Mouse (Mus musculus) heart, embryonic 14.5 days (tissue): Measurements from ENCODE around the gene Atg5. TPM values are rescaled to one million over a fixed set of nuclear protein-coding genes. Genes with fewer than 3 reads are reported as not detected.
"Not testable (repeated sequence)": the region's sequence is repeated elsewhere in the genome, so short reads cannot be mapped to it uniquely, and the experiment has no call there.

ENCODE experiments used
- ATAC-seq: fragments of 200-750 bp; cut with Nextera tagmentation; 2 replicates; pipeline ENCODE4 v1.8.0; 2017; ENCODE audit warnings: low read depth, moderate TSS enrichment; ENCODE audit not compliant: insufficient number of reproducible peaks, insufficient read depth, low FRiP score
- H3K27ac ChIP-seq, 2 experiments: fragments of 200-500 bp in 1 of 2; fragments of 300-500 bp in 1 of 2; sonication (generic) in 1 of 2; replicated peaks in 1 of 2; 2 replicates each; pipeline ENCODE4 v1.5.1; 2012 to 2014; ENCODE audit warnings: low read depth in 2 of 2, low read length in 2 of 2, control low read depth in 1 of 2, mild to moderate bottlenecking in 1 of 2, mixed read lengths in 1 of 2; ENCODE audit not compliant: control insufficient read depth in 1 of 2, insufficient read depth in 1 of 2
- H3K27me3 ChIP-seq: fragments of 300-500 bp; sonication (generic); 2 replicates; pipeline ENCODE4 v1.6.1; 2014; ENCODE audit warnings: mild to moderate bottlenecking, low read length, control low read depth; ENCODE audit not compliant: control insufficient read depth, insufficient read depth
- H3K36me3 ChIP-seq: fragments of 300-500 bp; sonication (generic); 2 replicates; pipeline ENCODE4 v1.6.1; 2014; ENCODE audit warnings: mild to moderate bottlenecking, control low read depth, low read length, mixed read lengths; ENCODE audit not compliant: control insufficient read depth, insufficient read depth
- H3K4me1 ChIP-seq, 2 experiments: fragments of 200-500 bp in 1 of 2; fragments of 300-500 bp in 1 of 2; sonication (generic) in 1 of 2; 2 replicates each; pipeline ENCODE4 v1.6.1; 2012 to 2014; ENCODE audit warnings: low read length in 2 of 2, control low read depth in 1 of 2, mixed read lengths in 1 of 2; ENCODE audit not compliant: control insufficient read depth in 2 of 2, insufficient read depth in 2 of 2
- H3K4me2 ChIP-seq: fragments of 300-500 bp; sonication (generic); 2 replicates; pipeline ENCODE4 v1.6.1; 2014; ENCODE audit warnings: mild to moderate bottlenecking, low read length
- H3K4me3 ChIP-seq, 2 experiments: fragments of 200-500 bp in 1 of 2; fragments of 300-500 bp in 1 of 2; sonication (generic) in 1 of 2; 2 replicates each; pipeline ENCODE4 v1.5.1; 2012 to 2014; ENCODE audit warnings: low read length in 2 of 2, mild to moderate bottlenecking in 2 of 2, control low read depth in 1 of 2, low read depth in 1 of 2, moderate library complexity in 1 of 2; ENCODE audit not compliant: control insufficient read depth in 1 of 2, insufficient read depth in 1 of 2
- H3K9ac ChIP-seq: fragments of 300-500 bp; sonication (generic); 2 replicates; pipeline ENCODE4 v1.6.1; 2014; ENCODE audit warnings: mild to moderate bottlenecking, low read length
- H3K9me3 ChIP-seq: fragments of 300-500 bp; sonication (generic); 2 replicates; pipeline ENCODE4 v1.6.1; 2016; ENCODE audit warnings: low read length, control low read depth; ENCODE audit not compliant: control insufficient read depth
- WGBS: fragments of 180-500 bp; shearing (Covaris S2); extraction: QIAGEN DNeasy Blood & Tissue Kit; methylation state at CpG from one replicate; pipeline ENCODE4 v1.1.7; 2014; 5-methylcytosine and 5-hydroxymethylcytosine counted together
- polyA plus RNA-seq: library from polyadenylated mRNA; unstranded; fragments of >200 nt; fragmentation: Nextera tagmentation; extraction: Ambion mirVana; gene quantifications from 2 replicates; pipeline ENCODE4 v1.2.1, GENCODE M21; 2014

Gene Atg5
- polyA plus RNA-seq, 1 experiment from 2014 or later: 23.9 TPM

- no peak overlapping the region for H3K27ac ChIP-seq
- H3K4me3 ChIP-seq: no peak overlapping the region
- no peaks in the 10 kb centered on the region for H3K36me3 ChIP-seq
- WGBS: 95% methylated on average over 1 of the region's 1 CpGs
- no peak overlapping the region for H3K9ac ChIP-seq
- H3K4me1 ChIP-seq: no peaks in the 10 kb centered on the region
- H3K4me2 ChIP-seq: no peak overlapping the region
- ATAC-seq: no peak
- no peaks in the 10 kb centered on the region for H3K9me3 ChIP-seq
- H3K27me3 ChIP-seq: no peaks in the 10 kb centered on the region
Measured at GRCm38 (mm10) chr10:44330717-44331116, 62.6 kb downstream of the Atg5 start.

DNA sequence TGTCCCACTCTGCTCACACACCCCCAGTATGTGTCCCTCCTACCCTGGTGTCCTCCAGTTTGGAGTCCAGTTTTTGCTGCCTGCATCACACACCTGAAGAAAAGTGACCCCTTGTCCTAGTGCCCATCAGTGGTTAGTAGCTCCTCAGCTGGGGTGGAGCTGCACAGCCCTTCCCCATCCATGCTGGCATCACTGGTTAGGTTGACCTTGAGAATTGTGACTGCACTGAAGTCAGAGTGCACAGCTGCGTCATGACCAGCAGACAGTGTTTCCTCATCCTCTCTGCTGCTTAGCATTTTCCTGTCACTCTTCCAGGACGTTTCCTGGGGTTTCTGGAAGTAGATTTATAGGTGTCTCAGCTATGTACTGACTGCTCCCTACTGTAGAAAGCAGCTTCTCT, 63.3 kb downstream of the Atg5 start:
- no peak overlapping the region for H3K27ac ChIP-seq
- no peaks in the 10 kb centered on the region for H3K4me1 ChIP-seq
- H3K4me3 ChIP-seq: no peak overlapping the region
- no peak for ATAC-seq
- H3K9ac ChIP-seq: no peak overlapping the region
- H3K4me2 ChIP-seq: no peak overlapping the region
- no peaks in the 10 kb centered on the region for H3K36me3 ChIP-seq
- WGBS: 70% methylated on average over 2 of the region's 2 CpGs
- no peaks in the 10 kb centered on the region for H3K27me3 ChIP-seq
- H3K9me3 ChIP-seq: no peaks in the 10 kb centered on the region

DNA sequence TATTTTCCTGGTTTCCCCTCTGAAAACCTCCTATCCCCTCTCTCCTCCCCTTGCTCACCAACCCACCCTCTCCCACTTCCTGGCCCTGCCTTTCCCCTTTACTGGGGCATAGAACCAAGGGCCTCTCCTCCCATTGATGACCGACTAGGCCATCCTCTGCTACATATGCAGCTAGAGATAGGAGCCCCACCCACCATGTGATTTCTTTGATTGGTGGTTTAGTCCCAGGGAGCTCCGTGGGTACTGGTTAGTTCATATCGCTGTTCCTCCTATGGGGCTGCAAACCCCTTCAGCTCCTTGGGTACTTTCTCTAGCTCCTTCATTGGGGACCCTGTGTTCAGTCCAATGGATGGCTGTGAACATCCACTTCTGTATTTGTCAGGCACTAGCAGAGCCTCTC, 64.5 kb downstream of the Atg5 start:
- not testable (repeated sequence) for H3K9me3 ChIP-seq, H3K9ac ChIP-seq, H3K27me3 ChIP-seq, H3K4me1 ChIP-seq, H3K4me2 ChIP-seq, H3K36me3 ChIP-seq, H3K4me3 ChIP-seq, ATAC-seq, H3K27ac ChIP-seq
- 90% methylated on average over 3 of the region's 3 CpGs for WGBS

- not testable (repeated sequence) for H3K27ac ChIP-seq, H3K9ac ChIP-seq, H3K4me3 ChIP-seq, H3K9me3 ChIP-seq, H3K27me3 ChIP-seq, H3K4me1 ChIP-seq, H3K36me3 ChIP-seq, ATAC-seq, H3K4me2 ChIP-seq
- WGBS: 64% methylated on average over 3 of the region's 3 CpGs
Measured at GRCm38 (mm10) chr10:44336641-44337382, 68.7 kb downstream of the Atg5 start.

DNA sequence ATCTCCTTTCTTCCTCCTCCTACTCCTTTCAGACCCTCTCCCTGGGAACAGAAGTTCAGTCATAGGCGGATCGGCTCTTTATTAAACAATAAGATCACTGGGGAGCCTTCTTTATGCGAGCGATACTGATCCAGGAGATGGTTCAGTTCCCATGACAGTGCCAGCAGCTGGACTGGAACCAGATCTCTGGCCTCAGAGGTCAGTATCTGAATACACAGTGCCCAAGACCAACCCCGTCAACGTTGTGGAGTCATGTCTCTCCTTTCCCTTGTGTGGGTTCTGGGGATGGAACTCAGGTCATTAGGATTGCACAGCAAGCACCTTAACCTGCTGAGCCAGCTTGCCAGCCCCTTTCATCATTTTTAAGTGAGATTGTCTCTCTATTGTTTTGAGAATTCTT, 70.4 kb downstream of the Atg5 start:
- H3K4me2 ChIP-seq: no peak overlapping the region
- no peak overlapping the region for H3K9ac ChIP-seq
- H3K36me3 ChIP-seq: no peaks in the 10 kb centered on the region
- no peaks in the 10 kb centered on the region for H3K27me3 ChIP-seq
- 88% methylated on average over 6 of the region's 6 CpGs for WGBS
- H3K9me3 ChIP-seq: no peaks in the 10 kb centered on the region
- no peak overlapping the region for H3K27ac ChIP-seq
- H3K4me1 ChIP-seq: no peaks in the 10 kb centered on the region
- ATAC-seq: no peak
- H3K4me3 ChIP-seq: no peak overlapping the region

GRCm38 (mm10) chr10:44339326-44339725, 71.2 kb downstream of the Atg5 start:
- H3K4me3 ChIP-seq: no peak overlapping the region
- H3K27ac ChIP-seq: no peak overlapping the region
- H3K9ac ChIP-seq: no peak overlapping the region
- no peaks in the 10 kb centered on the region for H3K9me3 ChIP-seq
- no peaks in the 10 kb centered on the region for H3K27me3 ChIP-seq
- no peaks in the 10 kb centered on the region for H3K4me1 ChIP-seq
- 67% methylated on average over 5 of the region's 5 CpGs for WGBS
- H3K4me2 ChIP-seq: no peak overlapping the region
- no peaks in the 10 kb centered on the region for H3K36me3 ChIP-seq
- ATAC-seq: no peak

- H3K4me2 ChIP-seq: no peak overlapping the region
- no peaks in the 10 kb centered on the region for H3K4me1 ChIP-seq
- no peaks in the 10 kb centered on the region for H3K27me3 ChIP-seq
- H3K27ac ChIP-seq: no peak overlapping the region
- H3K9ac ChIP-seq: no peak overlapping the region
- 88% methylated on average over 4 of the region's 4 CpGs for WGBS
- no peaks in the 10 kb centered on the region for H3K36me3 ChIP-seq
- no peaks in the 10 kb centered on the region for H3K9me3 ChIP-seq
- H3K4me3 ChIP-seq: no peak overlapping the region
- ATAC-seq: no peak
Measured at GRCm38 (mm10) chr10:44340928-44341327, 72.8 kb downstream of the Atg5 start.
